Mouse (Mus musculus): ENCODE data around the gene Ell.

DNA sequence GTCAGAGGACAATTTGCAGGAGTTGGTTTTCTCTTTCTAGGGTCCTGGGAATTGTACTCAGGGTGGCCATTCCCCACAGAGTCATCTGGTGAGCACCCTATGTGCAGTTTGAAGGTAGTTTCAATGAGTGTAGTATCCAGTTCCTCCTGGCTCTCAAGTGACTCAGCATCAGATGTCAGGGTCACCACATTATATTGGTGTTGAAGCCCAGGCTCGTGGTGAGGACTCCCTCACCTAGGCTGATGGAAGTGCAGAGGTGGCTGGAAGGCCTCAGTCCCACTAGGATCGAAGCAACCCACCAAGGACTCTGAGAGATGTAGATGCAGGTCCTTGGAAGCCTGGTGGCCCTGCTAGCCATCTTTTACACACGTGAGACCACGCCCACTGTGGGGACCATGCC is 7.2 kb downstream of the Ell start:
- TF ChIP-seq TAL1 (IDR thresholded peaks at IDR 0.05; ENCODE audit: low read length): no peak
- TF ChIP-seq GATA1 (IDR thresholded peaks at IDR 0.05; ENCODE audit: low read length): no peak

All from erythroblast, embryonic 14.5 days (primary cell).